Mouse (Mus musculus): Measurements from ENCODE around the gene Tmem53. TPM values are rescaled to one million over a fixed set of nuclear protein-coding genes. Genes with fewer than 3 reads are reported as not detected.

Gene Tmem53
- polyA plus RNA-seq (2016; fragmentation: Nextera tagmentation; extraction: Ambion mirVana) = 11.3 and 11.8 TPM in 2 replicates

DNA sequence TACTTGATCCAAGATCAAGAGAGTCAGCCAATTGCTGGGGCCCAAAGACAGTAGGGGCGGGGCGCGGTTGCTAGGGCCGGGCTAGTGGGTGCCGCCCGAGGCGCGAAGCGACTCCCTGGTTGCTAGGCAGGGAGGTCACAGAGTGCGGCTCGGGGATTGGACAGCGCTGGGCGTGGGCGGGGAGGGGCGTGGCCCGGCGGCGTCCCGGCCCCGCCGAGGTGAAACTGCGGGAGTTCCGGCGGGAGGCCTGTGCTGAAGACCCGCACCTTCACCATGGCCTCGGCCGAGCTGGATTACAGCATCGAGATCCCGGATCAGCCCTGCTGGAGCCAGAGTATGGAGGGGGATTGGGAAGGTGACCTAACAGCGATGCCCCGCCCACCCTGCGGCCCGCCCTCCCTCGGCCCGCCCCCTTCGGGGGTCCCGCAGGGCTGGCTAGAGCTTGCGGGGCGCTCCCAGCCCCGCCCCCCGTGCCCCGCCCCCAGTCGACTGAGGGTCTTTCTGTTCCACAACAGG is at the start of gene Tmem53, which contains the start of gene Armh1:
Gene Tmem53 (plus strand): TSS at position 151 of the 516 bp plus-strand sequence.
Gene Armh1 (minus strand): TSS at position 325 of the 516 bp plus-strand sequence.
- Histone ChIP-seq H3K4me1 (peaks cover 25% of the 10 kb centered on the region), H3K9me3 (no peaks in the 10 kb centered on the region), H3K27me3 (no peaks in the 10 kb centered on the region), H3K4me3 (peak within 1 kb of the TSS; percentile 62), H3K27ac (peak within 1 kb of the TSS; percentile 88), H3K4me2 (replicated peaks) (peak within 1 kb of the TSS; percentile 61), H3K36me3 (no peaks in the 10 kb centered on the region), H3K9ac (peak within 1 kb of the TSS; percentile 58)
- WGBS = 1% methylated on average over 41 of the region's 43 CpGs
- ATAC-seq (ENCODE audit: insufficient number of reproducible peaks, insufficient read depth, low FRiP score, low TSS enrichment) = peak; percentile 97

DNA sequence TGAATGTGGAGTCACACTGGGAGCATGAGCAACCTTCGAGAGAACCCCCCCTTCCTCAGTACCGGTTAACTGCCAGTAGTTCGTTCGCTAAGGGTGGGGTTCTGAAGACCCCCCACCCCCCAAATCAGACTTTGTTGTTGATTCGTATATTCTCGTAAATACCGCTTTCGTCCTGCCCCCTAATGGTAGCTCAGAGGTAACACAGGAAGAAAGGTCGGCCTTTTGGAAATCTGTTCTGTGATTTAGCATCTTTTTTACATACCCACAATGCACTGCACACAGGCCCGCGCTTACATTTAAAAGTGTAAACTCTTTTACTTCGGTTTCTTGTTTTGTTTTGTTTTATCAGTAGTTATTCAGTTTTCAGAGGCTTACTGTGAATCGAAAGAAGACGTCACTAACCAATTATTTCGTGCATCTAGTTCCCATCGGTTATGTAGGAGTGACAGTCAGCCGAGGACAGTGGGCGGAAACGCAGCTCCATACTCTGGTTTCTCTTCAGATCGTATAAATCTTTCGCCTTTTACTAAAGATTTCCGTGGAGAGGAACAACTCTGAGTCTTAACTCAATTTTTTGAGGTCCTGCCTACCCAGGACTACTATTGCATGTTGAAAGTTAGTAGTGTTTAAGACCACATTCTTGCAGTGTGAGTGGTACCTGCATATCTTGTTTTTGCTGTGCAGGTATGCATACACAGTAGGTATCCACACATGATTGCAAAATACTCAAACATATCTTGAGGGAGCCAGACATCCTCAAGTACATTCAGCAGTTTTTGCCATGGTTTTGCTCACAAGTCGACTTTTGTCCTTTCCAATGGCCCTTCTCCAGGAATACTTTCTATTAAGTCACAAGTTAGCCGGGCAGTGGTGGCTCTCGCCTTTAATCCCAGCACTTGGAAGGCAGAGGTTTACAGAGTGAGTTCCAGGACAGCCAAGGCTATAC is 49.4 kb upstream of the Tmem53 start:
- Histone ChIP-seq H3K36me3 (no peaks in the 10 kb centered on the region), H3K27ac (peak overlapping the region; percentile 80), H3K27me3 (no peaks in the 10 kb centered on the region), H3K4me3 (peak overlapping the region; percentile 33), H3K4me2 (replicated peaks) (peak overlapping the region; percentile 49), H3K9ac (peak overlapping the region; percentile 27; the same call in 1 of the 2 replicates), H3K9me3 (no peaks in the 10 kb centered on the region), H3K4me1 (no peaks in the 10 kb centered on the region)
- ATAC-seq (ENCODE audit: insufficient number of reproducible peaks, insufficient read depth, low FRiP score, low TSS enrichment) = peak; percentile 88; the same call in 1 of the 2 replicates
- under 1% methylated on average over 25 of the region's 25 CpGs for WGBS

DNA sequence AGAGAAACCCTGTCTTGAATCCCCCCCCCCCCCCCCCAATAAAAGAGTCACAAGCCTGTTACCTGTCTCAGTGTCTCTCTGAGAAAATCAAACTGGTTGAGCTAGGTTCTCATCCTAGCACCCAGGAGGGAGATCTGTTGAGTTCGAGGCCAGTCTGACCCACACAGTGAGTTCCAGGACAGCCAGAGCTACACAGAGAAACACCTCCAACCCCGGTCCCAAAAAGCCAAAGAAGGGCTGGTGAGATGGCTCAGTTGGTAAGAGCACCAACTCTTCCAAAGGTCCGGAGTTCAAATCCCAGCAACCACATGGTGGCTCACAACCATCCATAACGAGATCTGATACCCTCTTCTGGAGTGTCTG is 48.8 kb upstream of the Tmem53 start:
- H3K27me3 ChIP-seq = no peaks in the 10 kb centered on the region
- peak overlapping the region; percentile 49; the same call in 1 of the 2 replicates for H3K4me2 ChIP-seq (replicated peaks)
- H3K9me3 ChIP-seq = no peaks in the 10 kb centered on the region
- 0 out of 2 replicates have a peak, but pooled peaks have one; percentile 17 for ATAC-seq (ENCODE audit: insufficient number of reproducible peaks, insufficient read depth, low FRiP score, low TSS enrichment)
- peak overlapping the region; percentile 33; the same call in 1 of the 2 replicates for H3K4me3 ChIP-seq
- peak overlapping the region; percentile 80 for H3K27ac ChIP-seq
- WGBS = 68% methylated on average over 4 of the region's 4 CpGs
- H3K9ac ChIP-seq = no peak overlapping the region
- no peaks in the 10 kb centered on the region for H3K36me3 ChIP-seq
- H3K4me1 ChIP-seq = no peaks in the 10 kb centered on the region

DNA sequence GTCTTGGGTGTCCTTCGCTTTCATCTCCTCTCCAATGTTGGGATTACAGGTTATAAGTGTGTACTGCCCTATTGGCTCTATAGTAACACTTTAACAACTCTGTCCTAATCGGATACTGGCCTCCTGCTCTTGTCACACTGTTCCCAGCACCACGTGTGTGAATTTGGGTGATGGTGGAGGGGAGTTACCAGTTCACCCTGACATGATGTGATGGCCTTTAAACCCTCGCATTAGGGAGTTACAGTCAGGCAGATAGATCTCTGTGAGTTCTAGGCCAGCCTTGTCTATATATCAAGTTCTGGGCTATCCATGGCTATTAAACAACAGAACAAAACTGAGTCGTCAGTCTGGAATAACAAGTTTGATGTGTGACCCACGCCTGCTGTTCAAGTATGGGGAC is 42.2 kb upstream of the Tmem53 start:
- 80% methylated on average over 6 of the region's 6 CpGs for WGBS
- Histone ChIP-seq H3K9me3 (no peaks in the 10 kb centered on the region), H3K36me3 (no peaks in the 10 kb centered on the region), H3K9ac (no peak overlapping the region), H3K27ac (no peak overlapping the region), H3K4me2 (replicated peaks) (no peak overlapping the region), H3K27me3 (peaks cover 3% of the 10 kb centered on the region; the same call in 1 of the 2 replicates), H3K4me1 (no peaks in the 10 kb centered on the region), H3K4me3 (no peak overlapping the region)
- no peak for ATAC-seq (ENCODE audit: insufficient number of reproducible peaks, insufficient read depth, low FRiP score, low TSS enrichment)

DNA sequence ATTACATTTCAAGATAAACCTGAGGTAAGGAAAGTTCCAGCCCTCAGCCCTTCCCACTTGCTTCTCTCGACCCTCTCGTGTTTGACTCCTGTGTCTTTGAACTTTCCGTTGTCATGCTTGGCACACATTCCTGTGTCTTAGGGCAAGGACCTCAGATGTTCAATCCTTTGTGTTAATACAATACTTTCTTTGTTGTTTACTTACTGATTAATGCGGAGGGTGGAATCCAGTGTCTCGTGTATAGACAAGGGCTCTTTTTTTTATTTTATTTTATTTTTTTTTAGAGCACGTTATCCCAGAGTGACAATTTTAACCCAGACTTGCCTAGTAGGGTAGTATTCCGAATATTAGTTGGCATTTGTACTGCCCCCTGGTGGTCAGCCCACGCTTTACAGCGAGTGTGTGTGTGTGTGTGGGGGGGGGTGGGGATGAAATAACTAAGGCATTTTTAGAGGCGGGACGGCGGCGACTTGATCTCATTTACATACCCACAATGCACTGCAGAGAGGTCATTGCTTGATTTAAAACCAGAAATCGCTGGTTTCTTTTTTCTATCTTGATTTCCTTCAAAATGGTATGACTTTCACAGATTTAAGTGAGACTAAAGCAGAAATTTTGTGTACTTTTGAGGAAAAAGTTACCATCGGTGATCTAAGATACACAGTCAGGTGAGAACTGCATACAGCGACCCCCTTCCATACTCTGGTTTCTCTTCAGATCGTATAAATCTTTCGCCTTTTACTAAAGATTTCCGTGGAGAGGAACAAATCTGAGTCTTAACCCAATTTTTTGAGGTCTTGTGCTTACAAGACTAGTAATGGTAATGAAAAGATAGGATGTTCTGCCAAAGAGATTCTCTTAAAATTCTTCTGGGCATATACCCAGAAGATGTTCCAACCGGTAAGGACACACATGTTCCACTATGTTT is 41.3 kb upstream of the Tmem53 start:
- Histone ChIP-seq H3K27ac (0 out of 2 replicates have a peak overlapping the region, but pooled peaks have one; percentile 11), H3K27me3 (peaks cover 3% of the 10 kb centered on the region; the same call in 1 of the 2 replicates), H3K4me2 (replicated peaks) (no peak overlapping the region), H3K4me3 (no peak overlapping the region), H3K9me3 (no peaks in the 10 kb centered on the region), H3K36me3 (no peaks in the 10 kb centered on the region), H3K4me1 (no peaks in the 10 kb centered on the region), H3K9ac (no peak overlapping the region)
- no peak for ATAC-seq (ENCODE audit: insufficient number of reproducible peaks, insufficient read depth, low FRiP score, low TSS enrichment)
- WGBS = 2% methylated on average over 20 of the region's 20 CpGs

DNA sequence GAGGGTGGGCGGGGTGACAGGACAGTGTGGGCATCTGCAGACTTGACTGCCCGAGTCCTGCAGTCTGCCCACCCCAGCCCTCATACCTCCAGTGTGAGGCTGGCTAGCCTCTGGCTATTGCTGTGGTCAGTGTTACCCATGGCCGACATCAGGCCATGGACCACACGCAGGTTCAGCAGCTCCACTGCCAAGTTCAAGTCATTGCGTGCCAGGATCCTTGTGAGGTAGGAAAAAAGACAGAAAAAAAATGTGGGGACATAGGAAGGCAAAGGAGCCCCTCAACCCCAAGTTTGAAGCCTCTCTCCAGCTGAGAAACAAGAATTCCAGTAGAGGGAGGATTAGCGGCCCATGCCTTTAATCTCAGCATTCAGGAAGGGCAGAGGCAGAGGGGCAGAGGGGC is 37.5 kb upstream of the Tmem53 start:
- 82% methylated on average over 6 of the region's 6 CpGs for WGBS
- no peak for ATAC-seq (ENCODE audit: insufficient number of reproducible peaks, insufficient read depth, low FRiP score, low TSS enrichment)
- no peak overlapping the region for H3K4me3 ChIP-seq
- no peaks in the 10 kb centered on the region for H3K36me3 ChIP-seq
- no peaks in the 10 kb centered on the region for H3K4me1 ChIP-seq
- H3K27me3 ChIP-seq = peaks cover 3% of the 10 kb centered on the region; the same call in 1 of the 2 replicates
- H3K9me3 ChIP-seq = no peaks in the 10 kb centered on the region
- H3K9ac ChIP-seq = no peak overlapping the region
- H3K27ac ChIP-seq = no peak overlapping the region
- no peak overlapping the region for H3K4me2 ChIP-seq (replicated peaks)

DNA sequence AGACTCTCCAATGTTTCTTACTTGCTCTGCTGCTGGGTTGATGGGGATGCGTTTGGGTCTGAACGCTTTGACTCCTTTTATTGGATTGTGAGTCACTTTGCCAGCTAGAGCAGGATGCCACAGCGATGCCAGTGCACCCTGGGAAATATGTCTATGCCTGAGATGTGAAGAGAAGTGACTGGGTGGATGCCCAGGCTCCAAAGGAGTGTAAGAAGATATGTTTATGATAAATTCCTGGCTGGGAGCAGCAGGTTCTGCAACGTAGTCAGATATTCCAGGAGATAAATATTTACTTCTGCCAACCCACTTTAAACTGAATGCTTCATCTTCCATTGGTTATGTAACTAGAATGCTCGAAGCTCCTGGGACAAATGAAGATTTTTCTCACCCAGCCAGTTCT is 34.7 kb upstream of the Tmem53 start:
- Histone ChIP-seq H3K27me3 (peaks cover 3% of the 10 kb centered on the region; the same call in 1 of the 2 replicates), H3K27ac (no peak overlapping the region), H3K4me2 (replicated peaks) (no peak overlapping the region), H3K9me3 (no peaks in the 10 kb centered on the region), H3K4me1 (no peaks in the 10 kb centered on the region), H3K36me3 (no peaks in the 10 kb centered on the region), H3K4me3 (no peak overlapping the region), H3K9ac (no peak overlapping the region)
- no peak for ATAC-seq (ENCODE audit: insufficient number of reproducible peaks, insufficient read depth, low FRiP score, low TSS enrichment)
- 72% methylated on average over 5 of the region's 5 CpGs for WGBS

DNA sequence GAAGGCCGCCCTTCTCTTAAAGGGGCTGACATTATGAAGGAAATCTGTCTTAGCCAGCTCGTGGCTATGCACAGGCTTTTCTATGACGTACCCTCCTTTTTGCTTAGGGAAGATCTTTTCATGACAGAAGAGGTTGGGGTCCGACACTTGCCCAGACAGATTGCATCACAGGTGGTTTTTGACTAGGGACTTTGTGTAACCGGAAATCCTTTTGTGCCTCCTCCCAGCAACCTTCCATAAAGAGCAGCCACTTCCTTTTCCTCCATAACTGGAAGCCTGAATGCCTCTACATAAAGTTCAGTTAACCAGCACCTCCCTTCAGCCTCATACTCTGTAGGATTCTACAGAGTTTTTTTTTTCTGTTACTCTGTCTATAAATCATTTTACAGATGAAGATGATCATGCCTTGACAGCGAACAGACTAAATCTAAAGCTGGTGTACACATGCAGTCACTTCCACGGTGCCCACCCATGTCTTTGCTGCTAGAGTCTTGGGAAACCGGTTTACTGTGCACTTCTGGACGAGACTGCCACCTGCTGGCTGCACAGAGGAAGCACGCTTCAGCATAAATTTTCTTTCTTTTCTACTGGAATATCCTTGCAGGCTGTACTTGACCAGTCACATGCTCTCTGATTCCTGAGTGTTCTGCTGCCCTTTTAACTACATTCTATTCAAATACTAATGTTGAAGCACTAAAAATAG is 33.1 kb upstream of the Tmem53 start:
- Histone ChIP-seq H3K27me3 (peaks cover 2% of the 10 kb centered on the region; the same call in 1 of the 2 replicates), H3K36me3 (no peaks in the 10 kb centered on the region), H3K4me3 (no peak overlapping the region), H3K9ac (no peak overlapping the region), H3K9me3 (no peaks in the 10 kb centered on the region), H3K4me1 (no peaks in the 10 kb centered on the region), H3K4me2 (replicated peaks) (no peak overlapping the region), H3K27ac (no peak overlapping the region)
- no peak for ATAC-seq (ENCODE audit: insufficient number of reproducible peaks, insufficient read depth, low FRiP score, low TSS enrichment)
- 36% methylated on average over 10 of the region's 10 CpGs for WGBS

DNA sequence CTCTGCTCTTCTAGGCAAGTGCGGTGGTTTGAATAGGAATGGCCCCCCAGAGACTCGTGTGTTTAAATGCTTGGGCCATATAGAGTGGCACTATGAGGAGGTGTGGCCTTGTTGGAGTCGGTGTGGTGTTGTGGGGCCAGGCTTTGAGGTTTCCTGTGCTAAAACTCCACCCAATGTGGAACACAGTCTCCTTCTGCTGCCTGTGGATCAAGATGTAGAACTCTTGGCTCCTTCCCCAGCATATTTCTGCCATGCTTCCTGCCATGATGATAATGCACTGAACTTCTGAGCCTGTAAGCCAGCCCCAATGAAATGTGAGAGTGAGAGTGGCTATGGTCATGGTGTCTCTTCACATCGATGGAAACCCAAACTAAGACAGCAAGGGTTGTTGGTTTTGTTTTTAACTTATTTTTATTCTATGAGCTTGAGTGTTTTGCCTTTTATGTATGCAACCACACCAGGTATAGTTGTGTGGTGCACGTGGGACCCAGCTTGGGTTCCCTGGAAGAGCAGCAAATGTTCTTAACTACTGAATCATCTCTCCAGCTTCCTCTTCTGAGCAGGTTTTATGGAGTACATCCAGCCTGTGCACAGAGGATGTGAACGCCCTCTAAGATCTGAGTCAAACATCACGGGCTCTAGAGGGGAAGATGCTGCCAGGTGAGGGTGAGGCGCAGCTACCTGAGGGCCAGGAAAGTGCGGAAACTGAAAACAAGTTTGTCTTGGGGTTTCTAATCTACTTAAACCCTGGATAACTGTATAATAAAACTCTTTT is 30.8 kb upstream of the Tmem53 start:
- H3K36me3 ChIP-seq = no peaks in the 10 kb centered on the region
- no peak overlapping the region for H3K9ac ChIP-seq
- H3K27me3 ChIP-seq = no peaks in the 10 kb centered on the region
- H3K4me2 ChIP-seq (replicated peaks) = no peak overlapping the region
- no peaks in the 10 kb centered on the region for H3K9me3 ChIP-seq
- no peak overlapping the region for H3K4me3 ChIP-seq
- no peaks in the 10 kb centered on the region for H3K4me1 ChIP-seq
- WGBS = 76% methylated on average over 9 of the region's 9 CpGs
- H3K27ac ChIP-seq = no peak overlapping the region
- ATAC-seq (ENCODE audit: insufficient number of reproducible peaks, insufficient read depth, low FRiP score, low TSS enrichment) = no peak

DNA sequence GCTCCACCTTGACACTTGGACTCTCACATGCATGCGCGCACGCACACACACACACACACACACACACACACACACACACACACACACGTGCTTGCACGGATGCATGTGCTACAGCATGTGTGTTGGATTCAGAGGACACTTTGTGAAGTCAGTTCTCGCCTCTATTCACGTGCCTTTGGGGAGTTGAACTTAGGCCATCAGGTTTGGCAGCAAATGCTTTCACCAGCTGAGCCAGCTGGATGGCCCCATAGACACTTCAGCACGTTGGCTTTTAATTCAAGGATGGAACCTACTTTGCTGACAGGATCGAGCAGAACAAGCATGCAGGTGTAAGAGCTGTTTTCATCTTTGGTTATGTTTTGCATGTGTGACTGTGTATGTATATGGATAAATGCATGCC is 29.9 kb upstream of the Tmem53 start:
- H3K4me1 ChIP-seq = no peaks in the 10 kb centered on the region
- no peak overlapping the region for H3K9ac ChIP-seq
- no peaks in the 10 kb centered on the region for H3K9me3 ChIP-seq
- no peak overlapping the region for H3K27ac ChIP-seq
- 74% methylated on average over 9 of the region's 9 CpGs for WGBS
- H3K27me3 ChIP-seq = no peaks in the 10 kb centered on the region
- H3K4me2 ChIP-seq (replicated peaks) = no peak overlapping the region
- ATAC-seq (ENCODE audit: insufficient number of reproducible peaks, insufficient read depth, low FRiP score, low TSS enrichment) = no peak
- H3K36me3 ChIP-seq = no peaks in the 10 kb centered on the region
- no peak overlapping the region for H3K4me3 ChIP-seq
